Mouse (Mus musculus) right cerebral cortex, adult 2 months (tissue): ENCODE measurements around the gene Tedc2.

Experiments
- DNase-seq, 2 experiments: peaks; one replicate each; pipeline ENCODE4 v3.0.0; 2021 to 2022; ENCODE audit warnings: low spot score in 2 of 2

The Tedc2 gene

DNA sequence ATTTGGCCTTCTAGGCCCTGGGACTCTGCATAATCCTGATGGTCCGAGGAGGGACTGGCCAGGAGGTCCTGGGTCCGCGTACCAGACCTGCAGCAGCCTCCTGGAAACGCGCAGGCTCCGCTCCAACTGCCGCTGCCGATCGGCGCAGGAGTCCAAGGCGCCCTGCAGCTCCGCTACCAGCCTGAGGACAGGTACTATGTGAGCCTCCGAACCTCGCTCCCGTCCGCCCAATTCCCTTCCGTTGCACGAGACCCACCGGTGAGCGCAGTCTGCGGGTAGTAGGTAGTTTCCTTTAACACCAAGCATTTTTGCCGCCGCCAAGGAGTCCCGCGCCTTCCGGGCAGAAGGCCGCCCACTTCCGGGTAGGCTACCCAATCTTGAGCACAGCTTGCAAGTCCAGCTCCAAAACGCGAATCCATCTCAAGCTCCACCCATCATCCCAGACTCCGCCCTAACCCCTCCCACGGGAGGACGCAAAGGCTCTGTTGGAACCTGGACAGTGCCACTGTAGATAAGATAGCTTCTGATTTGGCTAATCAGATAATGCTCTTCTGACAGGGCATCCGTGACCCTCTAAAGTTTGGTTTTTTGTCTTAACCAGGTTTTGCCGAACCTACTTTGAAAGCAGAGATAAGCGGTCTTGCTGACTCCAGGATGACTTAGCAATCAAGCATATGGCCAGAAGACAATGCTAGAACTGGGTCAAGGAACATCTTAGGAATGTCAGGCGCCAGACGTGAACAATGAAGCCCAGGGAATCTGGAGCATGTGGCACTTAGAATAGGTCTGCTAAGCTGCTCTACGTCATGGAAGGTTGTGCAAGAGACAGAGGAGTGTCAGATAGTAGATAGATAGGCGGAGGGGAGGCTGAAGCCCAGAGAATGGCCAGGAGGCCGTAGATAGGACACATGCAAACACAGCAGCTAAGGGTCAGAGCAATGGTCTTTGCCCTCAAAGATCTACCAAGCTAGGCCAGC, at the start of gene Tedc2:
TSS of gene Tedc2 (minus strand) at position 417 of the 977 bp plus-strand sequence.
- peak; percentile 90 to 91 for DNase-seq

DNA sequence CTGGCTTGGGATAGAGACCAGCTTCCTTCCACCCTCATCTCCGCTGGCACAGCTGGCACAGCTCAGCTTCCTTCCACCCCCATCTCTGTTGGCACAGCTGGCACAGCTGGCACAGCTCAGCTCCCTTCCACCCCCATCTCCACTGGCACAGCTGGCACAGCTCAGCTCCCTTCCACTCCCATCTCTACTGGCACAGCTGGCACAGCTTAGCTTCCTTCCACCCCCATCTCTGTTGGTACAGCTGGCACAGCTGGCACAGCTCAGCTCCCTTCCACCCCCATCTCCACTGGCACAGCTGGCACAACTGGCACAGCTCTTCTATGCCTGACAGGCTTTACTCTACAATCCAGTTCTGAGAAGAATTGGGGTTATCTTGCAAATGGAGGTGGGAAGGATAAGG, 46.5 kb upstream of the Tedc2 start:
- no peak for DNase-seq

DNA sequence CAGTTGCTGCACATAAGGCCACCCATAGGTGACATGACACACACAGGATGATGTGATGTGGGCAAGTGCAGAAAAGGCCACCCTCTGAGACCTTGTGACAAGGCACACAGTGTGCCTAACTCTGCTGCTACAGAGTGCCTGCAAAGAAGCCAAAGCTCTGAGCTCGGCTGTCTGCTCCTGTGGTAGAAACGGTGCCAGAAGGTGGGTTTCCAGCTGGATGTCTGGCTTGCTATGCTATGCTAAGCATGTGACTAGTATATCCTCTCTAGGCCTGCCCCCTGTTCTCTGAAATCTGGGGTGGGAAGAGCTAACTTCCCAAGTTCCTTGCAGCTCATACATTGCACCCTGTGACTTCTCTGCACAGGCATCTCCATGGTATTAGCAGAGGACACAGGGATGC, 44.1 kb upstream of the Tedc2 start:
- no peak for DNase-seq

DNA sequence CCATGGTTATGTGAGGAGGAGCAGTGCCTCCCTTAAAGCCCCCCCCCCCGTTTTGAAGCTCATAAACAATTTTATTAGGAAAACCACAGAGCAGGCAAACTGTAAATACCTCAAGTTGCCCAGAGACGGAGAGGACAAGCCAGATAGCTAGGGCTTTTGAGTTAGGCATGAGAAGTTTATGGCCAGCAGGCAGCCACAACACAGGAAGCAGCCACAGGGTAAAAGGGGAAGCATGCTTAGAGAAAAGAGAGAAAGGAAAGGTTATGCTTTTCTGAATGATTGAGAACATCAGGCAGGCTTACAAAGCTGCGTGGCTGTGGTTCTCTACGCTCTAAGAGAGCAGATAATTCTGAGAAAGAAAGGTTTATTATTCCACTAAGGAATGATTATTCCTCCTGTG, 39.9 kb upstream of the Tedc2 start:
- DNase-seq: no peak

DNA sequence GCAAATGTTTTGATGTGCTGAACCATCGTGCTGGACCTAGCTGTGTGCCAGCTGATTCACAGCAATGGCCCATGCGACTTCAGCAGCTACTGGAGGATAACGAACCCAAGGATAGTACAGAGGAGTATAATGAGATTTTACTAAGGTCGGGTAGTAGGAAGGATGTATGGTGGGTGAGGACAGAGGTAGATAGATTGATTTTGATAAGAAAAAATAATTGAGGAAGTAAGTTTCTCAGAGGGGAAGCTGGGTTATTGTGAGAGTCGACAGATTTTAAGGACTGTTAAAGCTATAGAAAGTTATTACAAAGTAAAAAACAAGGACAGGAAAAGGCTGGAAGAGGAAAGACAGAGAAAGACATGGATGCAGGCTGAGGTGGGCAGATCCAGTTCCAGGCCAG, 39.1 kb upstream of the Tedc2 start:
- DNase-seq: no peak

DNA sequence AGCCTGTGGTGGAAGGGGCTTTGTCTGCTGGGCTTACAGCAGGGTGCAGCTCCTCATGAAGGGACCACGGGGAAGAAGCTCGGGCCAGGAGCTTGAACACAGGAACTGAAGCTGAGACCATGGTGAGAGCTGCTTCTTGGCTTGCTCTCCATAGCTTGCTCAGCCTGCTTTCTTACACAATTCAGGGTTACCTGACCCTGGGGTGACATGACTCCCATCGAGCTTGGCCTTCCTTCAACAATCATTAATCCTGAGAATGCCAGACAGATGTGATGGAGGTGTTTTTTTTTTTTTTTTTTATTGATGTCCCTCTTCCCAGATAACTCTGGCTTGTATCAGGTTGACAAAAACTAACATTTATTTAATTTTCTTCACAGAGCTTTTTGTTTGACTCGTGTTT, 38.3 kb upstream of the Tedc2 start:
- no peak for DNase-seq

DNA sequence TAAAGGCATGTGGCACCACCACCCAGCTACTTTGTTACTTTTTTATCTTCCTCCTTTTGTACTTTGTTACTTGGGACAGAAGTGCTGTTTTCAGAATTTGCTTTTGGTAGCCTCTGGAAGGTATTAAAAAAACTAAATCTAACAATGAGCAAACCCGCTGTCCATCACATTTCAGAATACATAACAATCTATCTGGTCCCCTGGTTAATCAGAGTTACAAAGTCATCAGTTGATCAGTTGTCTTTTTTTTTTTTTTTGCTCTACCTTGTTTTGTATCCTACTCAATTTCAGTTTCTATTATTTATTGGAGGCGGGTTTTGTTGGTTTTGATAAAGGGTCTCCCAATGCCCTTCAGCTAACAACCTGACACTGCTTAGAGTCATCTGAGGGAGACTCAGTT, 31.7 kb upstream of the Tedc2 start:
- DNase-seq: no peak

DNA sequence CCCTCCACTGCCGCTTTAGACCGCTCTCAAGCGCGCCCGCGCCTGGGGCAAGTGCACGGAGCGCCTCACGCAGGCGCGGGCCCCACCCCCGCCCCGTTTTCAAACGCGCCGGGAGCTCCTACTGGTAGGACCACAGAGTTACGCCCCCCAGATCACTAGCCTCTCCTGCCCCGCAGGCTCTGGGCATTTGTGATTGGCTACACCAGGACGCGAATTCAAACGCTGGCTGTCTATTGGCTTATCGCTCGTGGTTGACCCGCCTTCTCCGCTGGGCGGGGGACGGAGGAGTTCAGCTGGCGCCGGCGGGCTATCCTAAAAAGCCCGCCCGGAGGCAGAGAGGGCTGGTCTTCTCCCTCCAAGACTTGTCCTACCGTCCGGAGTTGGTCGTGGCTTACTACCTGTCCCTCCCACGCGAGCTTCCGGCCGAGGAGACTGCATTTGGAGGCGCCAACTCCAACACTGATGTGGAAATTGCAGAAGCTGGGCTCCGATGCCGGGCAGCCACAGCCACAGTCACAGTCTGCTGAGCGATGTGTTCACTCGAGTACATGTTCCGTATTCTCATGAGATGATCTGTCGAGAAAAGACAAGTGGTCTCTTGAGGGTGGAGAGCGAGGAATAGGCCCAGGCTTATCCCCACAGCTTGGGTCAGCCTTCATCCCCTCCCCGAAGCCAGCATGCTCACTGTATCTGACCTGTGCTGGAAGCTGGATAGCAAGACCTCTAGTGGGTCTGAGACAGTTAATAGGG, 30.8 kb upstream of the Tedc2 start, which contains the start of gene Ccnf:
TSS of gene Ccnf (minus strand) at position 165 of the 750 bp plus-strand sequence.
- peak; percentile 96 for DNase-seq

DNA sequence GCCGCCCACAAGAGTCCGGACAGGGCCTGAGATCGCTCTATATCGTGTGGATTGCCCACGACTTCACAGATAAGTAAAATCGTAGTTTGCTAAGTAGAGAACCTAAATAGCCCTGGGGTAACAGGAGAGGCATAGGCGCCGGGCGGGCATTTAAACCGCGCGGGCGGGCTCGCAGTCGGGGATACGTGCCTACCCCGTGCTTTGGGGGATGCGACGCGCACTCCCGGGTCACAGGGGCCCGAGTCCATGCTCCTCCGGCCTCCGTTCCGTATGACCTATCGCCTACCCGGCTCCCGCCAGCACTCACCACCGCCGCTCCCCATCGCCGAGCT, 30.3 kb upstream of the Tedc2 start:
- DNase-seq: no peak

DNA sequence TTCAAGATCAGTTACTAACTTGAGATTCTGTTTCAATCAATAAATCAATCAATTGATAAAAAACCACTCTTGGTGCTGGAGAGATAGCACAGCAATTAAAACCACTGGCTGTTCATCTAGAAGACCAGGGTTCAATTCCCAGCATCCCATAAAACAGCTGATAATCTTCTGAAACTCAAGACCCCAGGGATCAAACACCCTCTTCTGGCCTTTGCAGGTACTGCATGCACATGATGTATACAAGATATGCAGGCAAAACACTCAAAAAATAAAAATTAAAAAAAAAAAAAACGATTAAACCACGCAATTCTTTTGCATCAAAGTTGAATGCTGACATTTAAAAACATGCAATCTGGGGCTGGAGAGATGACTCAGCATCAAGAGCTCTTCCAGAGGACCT, 28.0 kb upstream of the Tedc2 start:
- no peak for DNase-seq

DNA sequence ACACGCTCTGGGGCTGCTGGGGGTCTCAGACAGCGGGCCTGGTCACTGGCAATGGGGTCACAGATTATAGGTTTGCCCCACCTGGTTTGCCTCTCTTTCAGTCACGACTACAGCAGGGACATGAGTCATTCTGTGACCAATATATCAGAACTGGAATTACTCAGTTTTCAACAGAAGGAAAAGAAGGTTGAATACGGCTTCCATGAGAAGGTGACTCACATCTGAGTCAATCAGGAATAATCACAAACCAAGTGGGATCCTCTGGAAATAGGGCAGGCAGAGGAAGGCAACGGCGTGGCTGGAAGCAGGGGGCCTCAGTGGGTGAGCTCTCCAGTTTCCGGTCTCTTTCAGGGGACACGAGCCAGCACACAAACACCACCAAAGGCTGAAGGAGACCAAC, 23.4 kb upstream of the Tedc2 start:
- peak; percentile 37 to 44 for DNase-seq

DNA sequence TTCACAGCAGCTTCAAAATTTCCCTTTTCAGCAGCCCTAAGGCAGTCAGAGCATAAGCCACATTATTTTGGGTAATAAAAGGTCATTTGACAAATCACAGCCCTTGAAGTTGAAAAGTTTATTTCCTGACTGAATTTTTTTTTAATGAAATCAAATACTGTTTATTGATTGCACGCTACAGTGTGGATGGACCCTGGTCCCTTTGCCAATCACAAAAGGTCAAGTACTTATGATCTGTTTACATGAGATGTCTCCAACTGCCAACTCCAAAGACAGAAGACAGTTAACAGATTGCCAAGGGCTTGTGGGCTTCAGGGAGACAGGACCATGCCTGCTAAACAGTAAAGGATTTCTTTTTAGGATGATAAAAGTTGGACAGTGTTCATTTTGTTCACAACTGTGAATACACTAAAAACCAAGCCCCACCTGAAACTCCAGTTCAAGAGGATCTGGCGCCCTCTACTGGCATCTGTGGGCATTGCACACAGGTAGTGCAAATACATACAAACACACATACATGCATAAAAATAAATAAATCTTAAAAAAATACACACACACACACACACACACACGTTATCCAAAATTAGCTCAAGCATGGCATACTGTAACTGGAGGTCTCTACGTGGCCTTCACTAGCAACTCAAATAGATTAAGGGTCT, 22.8 kb upstream of the Tedc2 start:
- peak; percentile 30 to 33 for DNase-seq

DNA sequence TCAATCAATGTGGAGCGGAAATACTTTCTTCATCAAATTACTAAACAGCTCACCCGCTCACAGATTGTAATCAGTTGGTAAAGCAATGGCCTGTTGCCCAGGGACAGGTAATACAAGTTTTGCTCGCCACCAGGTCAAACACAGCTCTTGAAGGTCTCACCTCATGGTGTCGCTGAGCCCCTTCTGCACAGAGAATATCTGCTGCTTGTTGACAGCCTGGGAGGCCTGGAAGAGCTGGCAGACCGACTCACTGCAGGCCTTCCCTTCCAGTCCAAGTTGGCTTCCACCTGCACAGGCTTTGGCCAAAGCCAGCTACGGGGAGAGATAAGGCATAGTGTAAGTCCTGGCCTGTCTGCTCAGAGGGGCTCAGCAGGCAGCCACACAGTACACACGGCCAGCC, 16.3 kb upstream of the Tedc2 start:
- DNase-seq: no peak

DNA sequence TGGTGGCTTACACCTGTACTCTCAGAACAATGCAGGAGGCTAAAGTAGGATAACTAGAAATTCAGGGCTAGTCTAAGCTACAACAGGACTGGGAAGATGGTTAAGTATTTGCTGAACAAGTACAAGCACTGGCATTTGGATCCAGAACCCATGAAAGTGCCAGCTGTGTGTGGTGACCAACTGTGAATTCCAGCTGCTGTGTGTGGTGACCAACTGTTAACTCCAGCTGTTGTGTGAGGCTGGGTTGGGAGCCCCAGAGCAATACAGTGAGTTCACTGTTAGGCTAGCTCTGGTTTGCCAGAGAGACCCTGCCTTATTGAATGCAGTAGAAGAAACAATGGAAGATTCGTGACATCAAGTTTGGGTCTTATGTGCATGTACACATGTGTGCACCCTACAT, 15.8 kb upstream of the Tedc2 start:
- DNase-seq: no peak

DNA sequence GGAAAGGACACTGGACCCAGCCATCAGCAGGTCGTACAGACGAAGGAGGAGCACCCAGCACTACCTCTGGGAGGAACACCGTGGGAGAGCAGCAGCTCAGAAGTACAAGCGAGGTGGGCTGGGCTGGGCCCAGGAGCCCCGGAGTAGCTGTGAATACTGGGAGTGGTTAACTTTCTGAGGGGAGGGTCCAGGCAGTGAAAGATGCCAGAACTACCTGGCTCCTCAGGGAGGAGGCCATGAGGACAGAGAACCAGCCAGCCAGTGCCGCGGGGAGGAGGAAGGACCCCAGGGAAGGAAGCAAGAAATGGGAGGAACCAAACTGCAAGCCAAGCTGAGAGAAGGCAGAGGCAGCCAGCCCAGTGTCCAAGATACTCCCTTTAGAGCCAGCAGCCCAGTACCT, 7.3 kb upstream of the Tedc2 start:
- no peak for DNase-seq

DNA sequence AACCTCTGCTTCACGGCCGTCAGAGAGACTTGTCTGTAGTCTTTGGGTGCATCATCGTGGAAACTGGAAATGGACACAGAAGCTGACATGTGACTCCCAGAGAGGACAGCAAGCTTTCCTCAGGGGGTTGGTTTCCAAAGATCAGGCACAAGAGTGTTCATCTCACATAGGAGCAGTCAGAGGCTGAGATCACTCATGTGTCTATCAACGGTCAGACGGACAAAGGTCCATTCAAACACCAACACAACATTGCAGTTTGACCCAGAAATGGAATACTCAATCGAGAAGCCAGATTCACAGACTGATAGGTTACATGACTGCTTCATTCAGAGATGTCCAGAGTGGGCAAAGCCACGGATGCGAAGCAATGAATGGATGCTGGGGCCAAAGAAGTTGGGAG, 6.1 kb upstream of the Tedc2 start:
- no peak for DNase-seq

DNA sequence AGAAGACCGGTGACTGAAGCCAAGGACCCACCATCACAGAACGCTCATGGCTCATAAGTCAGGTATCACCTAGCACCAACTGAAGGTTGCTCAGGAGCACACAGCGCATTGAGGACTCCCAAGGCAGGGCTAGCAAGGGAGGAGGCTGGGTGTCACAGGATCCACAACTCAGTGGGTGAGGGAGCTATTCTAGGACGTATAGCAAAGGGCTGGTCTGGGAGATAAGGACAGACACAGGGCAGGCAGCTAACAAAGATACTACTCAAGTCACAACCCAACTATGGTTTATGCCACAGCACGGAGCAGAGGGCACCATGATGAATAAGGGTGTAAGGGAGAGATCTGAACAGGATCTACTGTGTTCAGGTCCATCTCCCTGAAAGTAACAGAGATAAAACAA, 5.2 kb upstream of the Tedc2 start:
- DNase-seq: no peak

DNA sequence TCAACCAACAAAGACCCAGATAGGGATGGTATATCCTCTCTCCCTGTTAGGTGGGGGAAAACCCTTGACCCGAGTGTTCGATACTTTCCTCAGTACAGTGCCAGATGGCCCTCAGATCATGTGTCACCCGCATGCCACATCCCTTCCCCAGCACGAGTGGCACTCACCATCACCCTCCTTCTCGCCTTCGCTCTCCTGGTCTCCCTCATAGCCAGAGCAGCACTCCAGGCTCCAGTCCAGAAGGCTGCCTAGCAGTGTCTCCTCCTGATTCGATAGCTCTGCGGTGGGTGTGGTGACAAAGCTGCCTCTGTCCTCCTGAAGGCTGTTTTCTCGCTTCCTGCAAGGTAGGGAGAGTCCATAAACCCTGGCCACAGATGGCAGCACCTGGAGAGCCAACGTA, 4.1 kb upstream of the Tedc2 start:
- no peak for DNase-seq

DNA sequence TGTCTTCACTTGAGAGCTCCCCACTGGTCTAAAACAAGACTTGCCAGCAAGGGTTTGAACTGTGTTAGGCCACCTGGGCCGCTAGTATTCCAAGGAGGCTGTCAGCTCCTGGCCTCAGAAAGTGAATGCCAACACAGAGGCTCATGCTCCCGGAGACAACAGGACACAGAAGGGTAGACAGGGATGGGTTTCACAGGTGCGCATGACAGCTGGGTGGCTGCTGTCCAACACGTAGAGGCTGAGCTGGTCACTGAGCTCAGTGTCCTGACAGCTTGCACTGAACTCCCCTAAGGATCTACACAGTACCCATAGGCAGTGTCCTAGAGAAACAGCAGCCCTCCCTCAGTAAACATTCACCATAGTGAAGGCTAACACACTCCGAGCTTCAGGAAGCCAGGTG, 2.9 kb upstream of the Tedc2 start:
- no peak for DNase-seq

DNA sequence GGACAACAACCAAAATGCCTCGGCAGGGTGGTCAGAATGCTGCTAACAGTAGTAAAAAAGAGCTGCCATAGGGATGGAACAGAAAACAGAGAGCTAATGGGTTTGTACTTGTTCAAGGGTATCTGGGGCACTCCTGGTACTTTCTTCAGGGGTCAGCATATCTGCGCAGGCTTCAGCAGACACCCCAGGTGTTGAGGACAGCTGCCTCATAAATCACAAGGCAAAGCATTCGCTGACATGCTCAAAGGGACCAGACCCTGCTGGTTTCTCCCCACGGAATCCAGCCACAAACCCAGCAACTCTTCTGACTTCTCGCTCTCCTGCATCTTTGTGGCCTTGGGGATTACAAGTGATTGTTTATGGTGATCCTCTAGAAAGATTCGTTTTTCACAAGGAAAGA, 2.0 kb upstream of the Tedc2 start:
- no peak for DNase-seq

DNA sequence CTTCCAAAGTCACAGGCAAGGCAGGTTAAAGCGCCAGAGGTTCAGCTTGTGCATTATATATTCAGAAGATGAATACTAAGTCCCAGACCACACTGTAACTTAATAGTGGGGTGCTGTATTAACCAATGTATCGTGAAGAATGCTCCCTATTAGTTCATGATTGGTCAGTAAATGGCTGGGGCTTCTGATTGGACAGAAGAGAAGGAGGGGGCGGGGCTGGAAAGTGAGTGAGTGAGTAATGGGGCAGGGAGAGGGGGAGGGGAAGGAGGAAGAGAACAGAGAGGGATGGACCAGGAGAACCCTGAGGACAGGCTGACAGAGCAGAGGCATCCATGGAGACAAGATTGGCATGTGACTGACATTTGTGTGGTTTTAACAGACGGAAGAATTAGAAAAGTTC, 3.8 kb downstream of the Tedc2 start:
- DNase-seq: no peak

DNA sequence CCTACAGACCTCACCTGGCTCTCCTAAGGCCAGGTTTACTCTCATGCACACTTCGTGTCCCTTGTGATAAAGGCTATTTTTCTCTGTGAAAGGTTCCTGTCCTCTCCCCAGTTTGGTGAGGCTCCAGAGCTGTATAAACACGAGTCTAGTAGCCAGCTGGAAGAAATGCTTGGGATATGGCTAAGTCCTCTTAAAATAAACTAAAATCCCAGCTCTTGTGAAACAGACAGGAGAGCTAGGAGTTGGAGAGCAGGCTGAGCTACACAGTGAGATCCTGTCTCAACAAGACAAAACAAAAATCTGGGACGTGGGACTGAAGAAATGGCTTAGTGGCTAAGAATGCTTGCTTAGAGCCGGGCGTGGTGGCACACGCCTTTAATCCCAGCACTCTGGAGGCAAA, 7.5 kb downstream of the Tedc2 start:
- no peak for DNase-seq
